Mouse (Mus musculus) small intestine, adult 2 months (tissue): ENCODE results near the gene Nrxn1.

Source experiments
- CTCF ChIP-seq: fragments of 200-500 bp; IDR thresholded peaks from 2 replicates; pipeline ENCODE4 v1.5.1; 2012; ENCODE audit warnings: low read depth, mild to moderate bottlenecking, control low read depth, inconsistent platforms, low read length, moderate library complexity, mixed read lengths; ENCODE audit not compliant: insufficient replicate concordance, insufficient read length; ENCODE audit errors: extremely low read depth
- POLR2A ChIP-seq: fragments of 200-500 bp; IDR thresholded peaks from 2 replicates; pipeline ENCODE4 v1.6.1; 2012; ENCODE audit warnings: low read depth, mild to moderate bottlenecking, control low read depth, inconsistent platforms, low read length, moderate library complexity

DNA sequence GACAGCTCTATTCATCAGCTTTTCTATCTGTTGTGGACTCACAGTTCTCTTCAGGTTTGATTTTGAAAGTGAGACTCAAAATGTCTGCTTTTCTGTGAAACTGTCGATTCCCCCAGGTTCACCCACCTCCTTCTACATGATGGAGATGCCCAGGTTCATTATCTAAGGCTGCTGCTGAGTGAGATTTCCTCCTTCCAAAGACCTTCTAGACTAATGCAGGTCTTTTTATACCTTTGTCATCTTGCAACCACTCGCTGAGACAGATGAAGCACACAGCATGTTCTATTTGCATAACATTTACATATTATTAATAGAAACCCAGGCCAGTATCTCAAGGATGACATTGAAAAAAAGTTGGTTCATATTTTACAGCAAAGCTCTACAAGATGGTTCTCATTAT, 295.9 kb downstream of the Nrxn1 start:
- TF ChIP-seq POLR2A (no peak), CTCF (no peak)
